Mouse (Mus musculus) brain, embryonic 14.5 days (tissue): ENCODE results near the gene Bst1.
A peak's percentile ranks its signal among the peaks of the same experiment; 100 is the strongest.

Source experiments
- CTCF ChIP-seq: fragments of 200-500 bp; IDR thresholded peaks from 2 replicates; pipeline ENCODE4 v1.5.1; 2012; ENCODE audit warnings: inconsistent platforms, mild to moderate bottlenecking, moderate library complexity, borderline replicate concordance; ENCODE audit not compliant: insufficient read depth, insufficient read length; ENCODE audit errors: extremely low read depth
- POLR2A ChIP-seq: fragments of 200-500 bp; IDR thresholded peaks from 2 replicates; pipeline ENCODE4 v1.6.1; 2012; ENCODE audit warnings: mild to moderate bottlenecking, inconsistent platforms, borderline replicate concordance; ENCODE audit not compliant: poor library complexity, insufficient read depth, insufficient read length, severe bottlenecking; ENCODE audit errors: extremely low read depth

DNA sequence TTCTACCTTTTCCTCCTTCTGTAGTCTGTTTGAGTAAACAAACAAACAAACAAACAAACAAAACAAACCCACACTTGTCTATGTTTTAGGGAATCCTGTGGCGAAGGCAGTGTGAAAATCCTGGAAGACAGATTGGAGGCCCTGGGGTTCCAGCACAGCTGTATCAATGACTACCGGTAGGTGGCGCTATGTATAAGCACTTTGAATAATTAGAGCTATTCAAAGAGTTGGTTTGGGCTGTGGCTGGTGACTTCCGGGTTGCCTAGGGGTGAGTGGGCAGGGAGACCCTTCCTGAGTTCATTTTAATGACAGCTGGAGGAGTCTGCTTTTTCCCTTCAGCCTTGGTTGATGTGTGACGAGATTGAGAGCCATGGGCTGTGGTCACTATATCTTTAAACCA, 18.7 kb downstream of the Bst1 start:
- TF ChIP-seq CTCF (peak; percentile 50; the same call in 1 of the 2 replicates), POLR2A (no peak)
